Mouse (Mus musculus) cerebellum, adult 11 months (tissue): ENCODE data around the gene Trpm3.

Source experiments
- DNase-seq: peaks from one replicate; pipeline ENCODE4 v3.0.0; 2022

Trpm3 gene

GRCm38 (mm10) chr19:22931006-22931405 lies 792.2 kb downstream of the Trpm3 start:
- DNase-seq: no peak

DNA sequence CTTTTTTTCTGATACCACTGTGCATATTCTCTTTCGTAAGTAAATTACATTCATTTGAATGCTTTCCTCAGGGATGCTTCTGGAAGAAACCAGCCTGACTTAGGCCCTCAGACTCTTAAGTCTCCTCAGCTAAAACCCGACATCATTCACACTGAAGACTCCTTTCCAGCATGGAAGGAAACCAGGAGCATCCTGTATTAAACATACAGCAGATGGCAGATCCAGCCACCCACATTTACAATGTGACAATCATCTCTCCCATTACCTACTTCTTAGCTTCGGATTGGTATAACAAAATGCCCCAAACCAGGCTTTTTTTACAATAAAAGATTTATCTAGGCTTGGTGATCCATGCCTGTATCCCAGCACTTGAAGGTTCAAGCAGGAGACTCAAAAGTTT lies 796.2 kb downstream of the Trpm3 start:
- DNase-seq: no peak

GRCm38 (mm10) chr19:22938848-22939724 lies 800.2 kb downstream of the Trpm3 start:
- peak; percentile 28 for DNase-seq

DNA sequence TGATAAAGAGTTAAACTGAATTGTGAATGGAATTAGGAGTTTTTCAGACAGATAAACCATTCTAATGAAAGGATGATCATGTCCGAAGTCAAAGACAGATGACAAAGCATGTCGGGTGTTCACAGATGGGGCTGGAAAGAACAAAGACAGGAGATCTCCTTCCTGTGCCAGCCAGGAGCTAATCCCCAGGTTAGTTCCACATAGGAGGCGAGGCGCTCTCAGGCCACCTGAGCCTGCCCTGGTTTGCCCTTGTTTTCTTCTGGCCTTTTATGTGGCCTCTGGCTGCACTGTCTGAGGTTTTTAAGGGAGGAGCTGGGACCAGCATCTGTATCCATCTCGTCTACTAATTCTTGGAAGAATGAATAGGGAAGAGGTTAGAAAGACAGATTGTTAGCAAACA lies 801.0 kb downstream of the Trpm3 start:
- peak; percentile 57 for DNase-seq

GRCm38 (mm10) chr19:22940487-22940886 lies 801.6 kb downstream of the Trpm3 start:
- peak; percentile 96 for DNase-seq

DNA sequence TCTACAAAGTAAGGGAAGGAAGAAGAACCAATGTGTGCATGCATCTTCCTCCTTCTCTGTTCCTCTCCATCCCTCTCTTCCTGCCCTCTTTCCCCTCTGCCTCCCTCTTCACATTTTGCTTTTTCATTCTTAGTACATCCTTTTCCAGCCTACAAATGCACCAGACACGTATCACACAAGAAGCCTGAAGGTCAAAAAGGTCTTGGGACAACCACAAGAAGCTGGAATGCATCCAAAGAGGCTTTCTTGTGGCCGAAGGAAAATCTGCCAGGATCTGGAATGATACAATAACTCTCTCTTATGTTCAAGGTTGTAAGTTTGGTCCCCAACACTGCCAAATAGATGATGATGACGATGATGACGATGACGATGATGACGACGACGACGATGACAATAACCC lies 802.1 kb downstream of the Trpm3 start:
- DNase-seq: no peak

DNA sequence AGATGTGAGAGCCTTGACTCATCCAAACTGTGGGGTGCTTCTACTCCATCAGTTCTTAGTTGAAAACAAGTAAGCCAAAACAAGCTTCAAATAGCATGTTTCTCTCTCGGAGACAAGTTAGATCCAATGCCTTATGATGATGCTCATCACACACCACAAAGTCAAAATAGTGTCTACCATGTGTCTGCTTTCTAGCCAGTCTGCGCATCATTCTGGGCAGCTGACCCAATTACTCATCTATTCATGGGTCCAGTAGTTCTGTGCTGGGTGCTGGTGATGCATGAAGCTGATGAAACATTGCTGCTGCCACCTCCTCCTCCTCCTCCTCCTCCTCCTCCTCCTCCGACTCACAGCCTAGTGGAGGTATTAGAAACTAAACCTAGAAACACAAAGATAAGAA lies 813.6 kb downstream of the Trpm3 start:
- no peak for DNase-seq

DNA sequence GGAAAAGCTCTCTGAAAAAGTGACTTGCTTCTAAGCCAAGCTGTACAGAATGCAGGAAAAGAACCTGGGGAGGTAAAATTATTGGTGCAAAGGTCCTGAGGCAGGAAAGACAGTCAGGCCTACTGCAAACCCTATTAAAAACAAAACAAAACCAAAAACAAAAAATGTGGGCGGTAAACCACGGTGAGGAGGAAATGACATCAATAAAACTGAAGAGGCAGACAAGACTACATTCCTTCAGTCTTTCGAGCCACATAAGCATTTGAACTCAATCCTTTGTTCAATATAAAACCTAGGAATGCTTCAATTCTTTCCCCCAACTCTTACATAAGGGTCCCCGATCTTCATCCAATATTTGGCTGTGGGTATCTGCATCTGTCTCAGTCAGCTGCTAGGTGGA lies 814.3 kb downstream of the Trpm3 start:
- DNase-seq: no peak

DNA sequence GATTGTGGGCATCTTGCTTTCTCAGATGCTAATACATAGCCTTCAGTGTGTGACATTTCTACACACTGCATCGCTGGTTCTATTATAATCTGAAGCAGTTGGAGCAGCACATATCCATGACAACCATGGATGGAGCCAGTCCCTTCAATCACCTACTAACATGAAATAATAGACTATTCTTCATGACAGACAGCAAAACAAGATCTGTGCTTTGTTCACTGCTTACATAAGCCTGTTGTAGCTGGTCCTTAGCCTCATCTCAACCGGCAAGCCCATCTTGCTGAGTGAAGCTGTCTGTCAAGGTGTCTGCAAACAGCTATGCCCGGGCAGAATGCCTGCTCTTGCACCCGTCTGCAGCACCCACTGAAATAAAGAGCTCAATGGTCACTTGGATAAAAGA lies 819.6 kb downstream of the Trpm3 start:
- DNase-seq: no peak

GRCm38 (mm10) chr19:22960450-22961265 lies 821.8 kb downstream of the Trpm3 start:
- DNase-seq: no peak

- peak; percentile 48 for DNase-seq
Observed at GRCm38 (mm10) chr19:22962001-22962708, 823.3 kb downstream of the Trpm3 start.

DNA sequence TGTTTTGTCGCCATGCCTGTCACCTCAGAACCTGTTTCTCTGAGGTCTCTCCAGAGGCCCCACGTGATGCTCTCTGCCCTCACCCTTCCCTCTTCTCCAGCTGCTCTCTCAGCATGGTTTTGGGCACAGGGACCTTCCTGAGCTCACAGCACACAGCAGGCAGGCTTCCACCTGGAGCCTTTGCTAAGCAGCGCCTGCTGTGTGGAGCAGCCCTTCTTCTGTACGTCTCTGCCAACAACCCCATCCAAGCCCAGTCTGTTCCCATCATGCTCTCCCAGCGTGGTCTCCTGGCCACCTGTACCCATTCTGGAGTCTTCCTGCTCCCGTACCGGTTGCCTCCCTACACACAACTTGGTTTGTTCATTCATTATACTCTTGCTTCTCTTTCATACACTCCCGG lies 823.9 kb downstream of the Trpm3 start:
- DNase-seq: peak; percentile 97

DNA sequence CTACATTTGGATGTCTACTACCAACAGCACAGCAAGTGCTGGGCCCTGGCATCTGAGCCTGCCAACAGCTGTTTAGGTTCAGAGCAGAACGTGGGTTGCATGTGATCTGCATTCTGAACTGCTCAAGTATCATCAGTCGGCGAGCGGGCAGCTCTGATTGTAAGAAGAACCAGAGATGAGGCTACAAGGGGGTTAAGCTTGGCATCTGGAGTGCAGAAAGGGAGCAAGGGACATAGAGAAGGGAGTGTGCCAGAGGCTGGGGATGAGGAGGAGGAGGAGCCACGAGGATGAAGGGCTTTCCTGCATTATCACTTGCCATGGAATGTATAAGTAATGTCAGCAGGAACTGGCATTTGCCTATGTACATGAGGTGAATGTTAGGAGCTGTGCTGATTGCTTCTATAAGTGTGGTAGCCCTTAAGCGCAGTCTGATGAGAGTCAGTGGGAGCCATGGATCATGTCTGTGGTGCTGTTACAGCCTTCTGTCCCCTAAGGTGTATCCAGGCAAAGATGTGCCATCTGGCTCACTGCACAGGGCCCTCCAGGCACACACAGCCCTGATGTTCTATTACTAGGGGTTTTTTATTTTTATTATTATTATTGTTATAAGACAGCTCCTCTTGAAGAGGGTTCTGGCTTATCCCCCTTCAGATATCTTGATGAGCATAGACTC lies 825.0 kb downstream of the Trpm3 start:
- no peak for DNase-seq

DNA sequence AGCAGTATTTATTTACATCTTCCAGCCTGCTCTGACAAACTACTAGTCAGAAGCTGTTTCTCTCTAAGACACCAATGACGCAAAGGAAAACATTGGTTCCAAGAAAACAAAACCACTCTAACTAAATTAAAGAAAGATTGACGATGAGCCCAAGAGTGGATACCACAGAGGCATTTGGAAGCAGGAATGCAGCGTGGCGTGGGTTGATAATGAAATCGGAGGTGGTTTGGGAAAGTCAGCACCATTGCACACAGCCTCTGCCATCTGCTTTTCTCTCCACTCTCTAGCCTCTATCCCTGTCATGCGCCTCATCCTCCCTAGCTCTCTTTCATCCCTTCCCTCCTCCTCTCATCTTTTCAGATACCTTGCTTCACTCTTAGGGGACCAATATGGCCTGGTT lies 826.6 kb downstream of the Trpm3 start:
- DNase-seq: no peak

GRCm38 (mm10) chr19:22973294-22973693 lies 834.4 kb downstream of the Trpm3 start:
- no peak for DNase-seq

DNA sequence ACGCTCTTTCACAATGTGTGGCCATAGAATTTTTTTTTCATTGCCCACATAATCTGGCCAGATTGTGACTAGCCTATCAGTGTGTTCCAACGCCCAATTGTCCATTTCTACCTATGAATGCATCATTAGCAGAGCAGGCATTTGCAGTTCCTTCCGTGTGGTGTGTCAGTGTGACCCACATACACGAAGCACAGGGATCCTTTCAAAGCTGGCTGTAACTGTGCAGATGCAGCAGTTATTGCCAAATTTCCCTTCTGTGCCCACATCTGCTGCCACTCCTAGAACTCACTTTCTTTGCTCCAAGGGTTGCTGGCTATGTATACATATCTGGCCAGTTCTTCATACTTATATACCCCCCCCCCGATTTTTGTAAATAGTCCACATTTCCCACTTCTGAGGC lies 834.9 kb downstream of the Trpm3 start:
- DNase-seq: no peak

GRCm38 (mm10) chr19:22975801-22976200 lies 837.0 kb downstream of the Trpm3 start:
- no peak for DNase-seq

DNA sequence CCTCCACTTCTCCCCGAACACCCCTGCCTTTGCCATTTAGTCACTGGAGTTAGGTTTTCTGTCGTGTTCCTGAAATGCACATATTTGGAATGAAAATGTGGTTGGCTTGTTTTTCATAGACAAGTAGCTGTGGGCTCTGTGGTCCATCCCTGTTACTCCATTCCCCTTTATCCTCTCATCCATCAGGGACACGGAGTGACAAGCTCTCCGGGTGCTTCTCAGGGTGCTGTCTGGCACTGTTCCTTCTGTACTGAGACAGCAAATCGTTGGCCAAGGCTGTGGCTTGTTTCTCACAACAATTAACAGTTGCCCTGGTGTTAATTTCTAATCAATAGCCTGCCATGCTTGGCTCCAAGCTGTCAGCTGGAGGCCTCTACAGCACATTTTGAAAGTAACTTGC lies 838.7 kb downstream of the Trpm3 start:
- DNase-seq: no peak

DNA sequence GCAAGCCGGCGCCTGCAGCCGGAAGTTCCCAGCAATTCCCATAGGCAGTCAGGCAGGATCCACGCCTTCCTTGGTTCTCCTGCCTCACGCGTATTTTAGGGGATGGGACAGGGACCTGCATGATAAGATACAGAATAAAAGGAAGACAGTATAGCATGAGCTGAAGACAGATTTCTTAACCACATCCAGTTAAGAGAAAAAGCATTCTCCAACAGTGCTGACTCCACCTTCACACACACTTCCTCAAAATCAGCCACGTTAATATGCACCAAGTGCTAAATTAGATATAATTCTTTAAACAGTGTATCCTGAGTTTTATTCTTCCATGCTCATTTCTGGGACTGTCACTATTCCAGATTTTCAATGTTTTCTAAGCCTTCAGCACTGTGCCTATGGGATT lies 839.9 kb downstream of the Trpm3 start:
- no peak for DNase-seq

GRCm38 (mm10) chr19:22979191-22979590 lies 840.3 kb downstream of the Trpm3 start:
- no peak for DNase-seq

GRCm38 (mm10) chr19:22987914-22988313 lies 849.1 kb downstream of the Trpm3 start:
- DNase-seq: peak; percentile 63

GRCm38 (mm10) chr19:22993946-22994345 lies 855.1 kb downstream of the Trpm3 start:
- no peak for DNase-seq

GRCm38 (mm10) chr19:22994531-22994930 lies 855.7 kb downstream of the Trpm3 start:
- DNase-seq: no peak
